Comparison of ENCODE assay signal across 12 mouse cellular contexts in the genomic region with DNA sequence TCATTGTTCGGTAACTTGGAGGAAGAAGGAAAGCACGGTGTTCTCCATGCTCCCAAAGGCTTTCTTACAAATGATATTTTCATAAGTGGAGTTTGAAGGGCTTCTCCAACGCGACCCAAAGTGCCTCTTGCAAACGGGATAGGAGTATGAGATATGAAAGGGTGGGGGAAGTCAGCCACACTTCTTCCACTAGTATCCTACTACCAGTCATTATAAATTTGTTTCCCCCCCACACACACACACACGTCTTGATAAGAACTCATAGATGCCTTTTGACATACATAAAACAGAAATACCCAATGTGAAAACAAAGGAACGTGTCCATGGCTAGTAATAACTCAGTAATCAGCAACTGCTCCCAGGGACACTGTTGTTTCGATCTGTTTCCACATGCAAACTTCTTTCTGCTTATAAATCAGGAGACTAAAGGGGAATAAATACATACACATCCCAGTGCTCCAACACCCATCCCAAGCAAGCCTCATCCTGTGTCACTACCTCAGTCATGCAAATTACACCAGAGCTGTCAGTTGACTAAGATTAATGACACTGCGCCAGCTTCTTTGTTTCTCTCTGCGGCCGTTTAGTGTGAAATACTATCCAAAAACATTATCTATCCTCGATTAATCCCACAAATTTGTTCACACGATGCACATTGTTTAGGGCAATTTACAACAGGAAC. TPM values are rescaled to one million over a fixed set of nuclear protein-coding genes. Genes with fewer than 3 reads are reported as not detected.
DNase-seq lines count a peak whose midpoint lies in the region; ATAC-seq and TF ChIP-seq lines count a peak whose summit lies in the region.
"Had no signal": no experiment of that assay in that cellular context is flagged by ENCODE, and none has a peak within 500 bp of the region (broad histone marks: within the 10 kb centered on the region; RNA-seq: fewer than 3 reads in every experiment).

No protein-coding gene starts in this region.

- no peak for TF ChIP-seq CTCF in midbrain, postnatal 0 days (IDR thresholded peaks at IDR 0.05)

- H3K9me3 ChIP-seq in midbrain, postnatal 0 days (ENCODE audit: low read length) = no peaks in the 10 kb centered on the region
- no peaks in the 10 kb centered on the region for H3K9me3 ChIP-seq in midbrain, embryonic 10.5 days (replicated peaks)
- H3K9me3 ChIP-seq in forebrain, embryonic 14.5 days (replicated peaks; ENCODE audit: control insufficient read depth, low read length) = no peaks in the 10 kb centered on the region
- H3K9me3 ChIP-seq in hindbrain, embryonic 15.5 days = no peaks in the 10 kb centered on the region
- no peaks in the 10 kb centered on the region for H3K9me3 ChIP-seq in neural tube, embryonic 15.5 days (replicated peaks)

- DNase-seq in midbrain, postnatal 0 days (ENCODE audit: low spot score) = peak; percentile 64
- DNase-seq in midbrain, embryonic 10.5 days (ENCODE audit: low spot score) = no peak
- peak; percentile 76 for DNase-seq in forebrain, embryonic 14.5 days (ENCODE audit: low spot score)
- no peak for DNase-seq in lung, adult 18-20 months
- no peak for DNase-seq in cerebellum, adult 9-10 months
- DNase-seq: cerebellum, adult 2 months; kidney, postnatal 25 days; lung, adult 2 months had no signal

- H3K27me3 ChIP-seq in midbrain, postnatal 0 days (ENCODE audit: insufficient read depth, low read length) = no peaks in the 10 kb centered on the region
- H3K27me3 ChIP-seq in midbrain, embryonic 10.5 days (ENCODE audit: low read depth, poor library complexity, severe bottlenecking) = no peaks in the 10 kb centered on the region
- no peaks in the 10 kb centered on the region for H3K27me3 ChIP-seq in forebrain, embryonic 14.5 days (replicated peaks; ENCODE audit: control insufficient read depth, insufficient read depth, low read length)
- 0 out of 2 replicates have a peak, but pooled peaks cover 1% of the 10 kb centered on the region for H3K27me3 ChIP-seq in hindbrain, embryonic 15.5 days
- H3K27me3 ChIP-seq in neural tube, embryonic 15.5 days (replicated peaks) = no peaks in the 10 kb centered on the region; the same call in 1 of the 2 replicates

- ATAC-seq in midbrain, postnatal 0 days (ENCODE audit: low FRiP score) = no peak
- ATAC-seq in forebrain, embryonic 14.5 days = peak; percentile 73
- peak; percentile 89 for ATAC-seq in hindbrain, embryonic 15.5 days (ENCODE audit: low FRiP score, low read depth)
- ATAC-seq in neural tube, embryonic 15.5 days (ENCODE audit: low FRiP score) = peak; percentile 74
- no peak for ATAC-seq in inflammation-experienced regulatory T-cells, adult 6 months
- ATAC-seq: CD4-positive, CD25-positive, alpha-beta regulatory T cell, adult 4 months had no signal

- no peak overlapping the region for H3K27ac ChIP-seq in midbrain, postnatal 0 days (ENCODE audit: low read depth, low read length)
- no peak overlapping the region for H3K27ac ChIP-seq in midbrain, embryonic 10.5 days (replicated peaks)
- no peak overlapping the region; the same call in 1 of the 2 replicates for H3K27ac ChIP-seq in forebrain, embryonic 14.5 days (ENCODE audit: low read depth, low read length)
- H3K27ac ChIP-seq in hindbrain, embryonic 15.5 days (replicated peaks) = peak overlapping the region; percentile 23
- no peak overlapping the region for H3K27ac ChIP-seq in neural tube, embryonic 15.5 days (replicated peaks)

- no peak overlapping the region for H3K4me2 ChIP-seq in midbrain, postnatal 0 days (ENCODE audit: low read depth, low read length, poor library complexity, severe bottlenecking)
- H3K4me2 ChIP-seq in forebrain, embryonic 14.5 days (ENCODE audit: low read length) = no peak overlapping the region
- H3K4me2 ChIP-seq in hindbrain, embryonic 15.5 days = peak overlapping the region; percentile 6; the same call in 1 of the 2 replicates
- peak overlapping the region; percentile 13; the same call in 1 of the 2 replicates for H3K4me2 ChIP-seq in neural tube, embryonic 15.5 days

- no peak overlapping the region for H3K4me3 ChIP-seq in midbrain, postnatal 0 days (ENCODE audit: low read depth, low read length)
- no peak overlapping the region for H3K4me3 ChIP-seq in midbrain, embryonic 10.5 days
- no peak overlapping the region for H3K4me3 ChIP-seq in forebrain, embryonic 14.5 days (ENCODE audit: low read depth, low read length)
- no peak overlapping the region for H3K4me3 ChIP-seq in hindbrain, embryonic 15.5 days
- H3K4me3 ChIP-seq in neural tube, embryonic 15.5 days (replicated peaks) = no peak overlapping the region

- WGBS in midbrain, postnatal 0 days = 65% methylated on average over 13 of the region's 13 CpGs
- 78% methylated on average over 13 of the region's 13 CpGs for WGBS in midbrain, embryonic 10.5 days
- WGBS in forebrain, embryonic 14.5 days = 45% methylated on average over 13 of the region's 13 CpGs
- WGBS in hindbrain, embryonic 15.5 days = 24% methylated on average over 13 of the region's 13 CpGs
- WGBS in neural tube, embryonic 15.5 days = 20% methylated on average over 13 of the region's 13 CpGs

- H3K4me1 ChIP-seq in midbrain, postnatal 0 days (ENCODE audit: insufficient read depth, low read length) = no peaks in the 10 kb centered on the region
- peaks cover 13% of the 10 kb centered on the region for H3K4me1 ChIP-seq in midbrain, embryonic 10.5 days
- H3K4me1 ChIP-seq in forebrain, embryonic 14.5 days (ENCODE audit: control insufficient read depth, insufficient read depth, low read length) = peaks cover 14% of the 10 kb centered on the region; the same call in 1 of the 2 replicates
- H3K4me1 ChIP-seq in hindbrain, embryonic 15.5 days (replicated peaks) = peaks cover 14% of the 10 kb centered on the region
- H3K4me1 ChIP-seq in neural tube, embryonic 15.5 days = peaks cover 12% of the 10 kb centered on the region

- no peaks in the 10 kb centered on the region for H3K36me3 ChIP-seq in midbrain, postnatal 0 days (ENCODE audit: insufficient read depth, low read length)
- no peaks in the 10 kb centered on the region for H3K36me3 ChIP-seq in midbrain, embryonic 10.5 days
- no peaks in the 10 kb centered on the region for H3K36me3 ChIP-seq in forebrain, embryonic 14.5 days (ENCODE audit: control insufficient read depth, insufficient read depth, low read length)
- H3K36me3 ChIP-seq in hindbrain, embryonic 15.5 days = no peaks in the 10 kb centered on the region
- H3K36me3 ChIP-seq in neural tube, embryonic 15.5 days = no peaks in the 10 kb centered on the region

- no peak overlapping the region for H3K9ac ChIP-seq in midbrain, postnatal 0 days (replicated peaks; ENCODE audit: low read length, poor library complexity, severe bottlenecking)
- H3K9ac ChIP-seq in forebrain, embryonic 14.5 days (ENCODE audit: low read length) = no peak overlapping the region
- H3K9ac ChIP-seq in hindbrain, embryonic 15.5 days = no peak overlapping the region
- no peak overlapping the region for H3K9ac ChIP-seq in neural tube, embryonic 15.5 days (replicated peaks)

RNA-seq across cellular contexts. Expression of a gene that starts 43.4 kb away (rescaled TPM):
- 17.3 and 18.9 TPM in 2 replicates for total RNA-seq in midbrain, postnatal 0 days (2014; rRNA removed)
- 16.1 and 16.8 TPM in 2 replicates for polyA plus RNA-seq in midbrain, postnatal 0 days (2015; fragmentation: Nextera tagmentation; extraction: Ambion mirVana)
- polyA plus RNA-seq in midbrain, embryonic 10.5 days (2016; fragmentation: Nextera tagmentation; extraction: Ambion mirVana) = 19.6 and 21.7 TPM in 2 replicates
- 14.5 and 18.9 TPM in 2 replicates for polyA plus RNA-seq in forebrain, embryonic 14.5 days (2014; fragmentation: Nextera tagmentation; extraction: Ambion mirVana)
- polyA plus RNA-seq in hindbrain, embryonic 15.5 days (2015; fragmentation: Nextera tagmentation; extraction: Ambion mirVana) = 18.4 and 21.3 TPM in 2 replicates
- 14.5 and 16.9 TPM in 2 replicates for polyA plus RNA-seq in neural tube, embryonic 15.5 days (2015; fragmentation: Nextera tagmentation; extraction: Ambion mirVana)
- 10 to 100 TPM in 2 of 3 experiments, 1 to 10 TPM in 1; 8.8 to 20.2 (median 16.7) TPM for polyA plus RNA-seq in inflammation-experienced regulatory T-cells, adult 6 months (2017; shearing (Covaris generic))

Comparison
In these comparisons a context has a peak if more than half of its experiments do, and no peak if none do; other contexts are left out.
1. DNase-seq: peak in midbrain, postnatal 0 days (single experiment) and forebrain, embryonic 14.5 days (single experiment); none in midbrain, embryonic 10.5 days (single experiment), lung, adult 18-20 months (0 of 2) and cerebellum, adult 9-10 months (single experiment).
2. ATAC-seq: peak in forebrain, embryonic 14.5 days (single experiment), hindbrain, embryonic 15.5 days (single experiment) and neural tube, embryonic 15.5 days (single experiment); none in midbrain, postnatal 0 days (single experiment) and inflammation-experienced regulatory T-cells, adult 6 months (single experiment).
3. H3K4me2 ChIP-seq: peak in hindbrain, embryonic 15.5 days (single experiment) and neural tube, embryonic 15.5 days (single experiment); none in midbrain, postnatal 0 days (single experiment) and forebrain, embryonic 14.5 days (single experiment).